Mouse (Mus musculus) CH12.LX (cell line): ENCODE measurements around the gene Sept12. TPM values are rescaled to one million over a fixed set of nuclear protein-coding genes. Genes with fewer than 3 reads are reported as not detected.

Experiments
- DNase-seq: peaks from one replicate; pipeline ENCODE4 v3.0.0-alpha.2; 2013; ENCODE audit errors: extremely low read depth
- H3K27ac ChIP-seq: 2 replicates; pipeline ENCODE4 v1.5.1; 2012; ENCODE audit warnings: low read depth, mild to moderate bottlenecking, control low read depth, moderate library complexity; ENCODE audit not compliant: insufficient read depth
- H3K27me3 ChIP-seq: replicated peaks from 2 replicates; pipeline ENCODE3; 2012; ENCODE audit warnings: inconsistent platforms
- H3K36me3 ChIP-seq, 2 experiments: replicated peaks in 1 of 2; 2 replicates each; pipeline versions ENCODE3 to v1.6.1; 2012; ENCODE audit warnings: inconsistent platforms in 1 of 2, low read length in 1 of 2, mild to moderate bottlenecking in 1 of 2, mixed read lengths in 1 of 2, moderate library complexity in 1 of 2; ENCODE audit not compliant: control insufficient read depth in 1 of 2, insufficient read depth in 1 of 2
- H3K4me1 ChIP-seq, 2 experiments: 2 replicates each; pipeline ENCODE4 v1.6.1; 2012; ENCODE audit warnings: inconsistent platforms in 1 of 2, moderate library complexity in 1 of 2; ENCODE audit not compliant: insufficient read depth in 2 of 2, control insufficient read depth in 1 of 2
- H3K4me2 ChIP-seq: 2 replicates; pipeline ENCODE4 v1.6.1; 2012; ENCODE audit warnings: low read depth, mild to moderate bottlenecking, control low read depth; ENCODE audit not compliant: poor library complexity, insufficient read depth, severe bottlenecking
- H3K4me3 ChIP-seq, 3 experiments: fragments of 150-350 bp in 1 of 3; sonication (generic) in 1 of 3; replicated peaks in 1 of 3; 2 replicates each; pipeline versions ENCODE3 to v1.5.1; 2011 to 2012; ENCODE audit warnings: low read depth in 2 of 3, low read length in 2 of 3, mild to moderate bottlenecking in 2 of 3, moderate library complexity in 2 of 3, control low read depth in 1 of 3, improper control_type of control experiment in 1 of 3, inconsistent platforms in 1 of 3, mixed read lengths in 1 of 3; ENCODE audit not compliant: poor library complexity in 1 of 3
- H3K79me2 ChIP-seq: replicated peaks from 2 replicates; pipeline ENCODE4 v1.6.1; 2012; ENCODE audit warnings: mild to moderate bottlenecking, moderate library complexity; ENCODE audit not compliant: control insufficient read depth, poor library complexity, insufficient read depth, severe bottlenecking; ENCODE audit errors: extremely low read depth
- H3K9ac ChIP-seq: 2 replicates; pipeline ENCODE4 v1.6.1; 2012; ENCODE audit warnings: low read depth, mild to moderate bottlenecking, control low read depth, moderate library complexity; ENCODE audit not compliant: insufficient read depth
- H3K9me3 ChIP-seq: replicated peaks from 2 replicates; pipeline ENCODE3; 2012; ENCODE audit warnings: low read length, inconsistent platforms, mixed read lengths
- BHLHE40 ChIP-seq: IDR thresholded peaks from 2 replicates; pipeline ENCODE4 v1.6.1; 2011; ENCODE audit warnings: mild to moderate bottlenecking, low read depth, low read length, improper control_type of control experiment
- CHD1 ChIP-seq: IDR thresholded peaks from 2 replicates; pipeline ENCODE4 v1.6.1; 2012; ENCODE audit warnings: low read depth, low read length, improper control_type of control experiment, inconsistent platforms
- E2F4 ChIP-seq: IDR thresholded peaks from 2 replicates; pipeline ENCODE4 v1.6.1; 2011; ENCODE audit warnings: low read depth, low read length, improper control_type of control experiment; ENCODE audit not compliant: insufficient replicate concordance
- GABPA ChIP-seq: IDR thresholded peaks from 2 replicates; pipeline ENCODE4 v1.6.1; 2012; ENCODE audit warnings: low read depth, low read length, improper control_type of control experiment, inconsistent platforms; ENCODE audit not compliant: insufficient replicate concordance
- HCFC1 ChIP-seq: IDR thresholded peaks from 2 replicates; pipeline ENCODE4 v1.6.1; 2012; ENCODE audit warnings: low read depth, mild to moderate bottlenecking, inconsistent platforms, low read length, improper control_type of control experiment
- IRF4 ChIP-seq: IDR thresholded peaks from 2 replicates; pipeline ENCODE4 v1.6.1; 2014; ENCODE audit warnings: low read depth, mild to moderate bottlenecking, inconsistent platforms, low read length, improper control_type of control experiment
- KAT2A ChIP-seq: IDR thresholded peaks from 2 replicates; pipeline ENCODE4 v1.6.1; 2012; ENCODE audit warnings: low read length, improper control_type of control experiment, inconsistent platforms; ENCODE audit not compliant: insufficient replicate concordance
- MAX ChIP-seq: IDR thresholded peaks from 2 replicates; pipeline ENCODE4 v1.6.1; 2011; ENCODE audit warnings: low read length, improper control_type of control experiment
- MXI1 ChIP-seq: IDR thresholded peaks from 2 replicates; pipeline ENCODE4 v1.6.1; 2011; ENCODE audit warnings: mild to moderate bottlenecking, low read depth, low read length, improper control_type of control experiment
- NRF1 ChIP-seq: IDR thresholded peaks from 2 replicates; pipeline ENCODE4 v1.6.1; 2014; ENCODE audit warnings: low read depth, mild to moderate bottlenecking, inconsistent platforms, low read length, improper control_type of control experiment, moderate library complexity
- POLR2A ChIP-seq: IDR thresholded peaks from 2 replicates; pipeline ENCODE4 v1.6.1; 2011; ENCODE audit warnings: low read depth, mild to moderate bottlenecking, improper control_type of control experiment, low read length
- RAD21 ChIP-seq: IDR thresholded peaks from 2 replicates; pipeline ENCODE4 v1.6.1; 2011; ENCODE audit warnings: low read depth, mild to moderate bottlenecking, low read length, improper control_type of control experiment, moderate library complexity
- RCOR1 ChIP-seq: conservative IDR thresholded peaks from 2 replicates; pipeline ENCODE4 v1.6.1; 2012; ENCODE audit warnings: low read depth, mild to moderate bottlenecking, inconsistent platforms, low read length, improper control_type of control experiment
- SIN3A ChIP-seq: IDR thresholded peaks from 2 replicates; pipeline ENCODE4 v1.6.1; 2012; ENCODE audit warnings: low read length, improper control_type of control experiment, inconsistent platforms
- UBTF ChIP-seq: IDR thresholded peaks from 2 replicates; pipeline ENCODE4 v1.6.1; 2012; ENCODE audit warnings: low read depth, mild to moderate bottlenecking, inconsistent platforms, low read length, improper control_type of control experiment, moderate library complexity
- USF1 ChIP-seq: IDR thresholded peaks from 2 replicates; pipeline ENCODE4 v1.6.1; 2014; ENCODE audit warnings: low read depth, mild to moderate bottlenecking, inconsistent platforms, low read length, improper control_type of control experiment
- ZC3H11A ChIP-seq: IDR thresholded peaks from 2 replicates; pipeline ENCODE4 v1.6.1; 2012; ENCODE audit warnings: low read depth, mild to moderate bottlenecking, inconsistent platforms, low read length, improper control_type of control experiment
- ZMIZ1 ChIP-seq: IDR thresholded peaks from 2 replicates; pipeline ENCODE4 v1.6.1; 2012; ENCODE audit warnings: low read depth, mild to moderate bottlenecking, inconsistent platforms, low read length, improper control_type of control experiment
- dilution Hi-C: fragments of 300-500 bp; cut with MboI; formaldehyde crosslinking; loops from 2 replicates; pipeline ENCODE4 v1.14.3; 2020; ENCODE audit warnings: low sequenced_read_pairs; ENCODE audit not compliant: extremely low pct_unique_long_range_greater_than_20kb, extremely low pct_ligation_motif_present
- in situ Hi-C: fragments of 300-500 bp; cut with MboI; formaldehyde crosslinking; loops from 3 replicates; pipeline ENCODE4 v1.14.3; 2019; ENCODE audit warnings: low sequenced_read_pairs, low pct_ligation_motif_present, low pct_unique_long_range_greater_than_20kb, mixed read lengths
- polyA plus RNA-seq: library from polyadenylated mRNA; unstranded; fragments of >175 nt; gene quantifications from 2 replicates; pipeline ENCODE4 v1.2.1, GENCODE M21; 2012; ENCODE audit warnings: low read depth; ENCODE audit not compliant: insufficient read length
- total RNA-seq, 2 experiments: library from RNA; depleted of rRNA; stranded (reverse); fragments of 300-350 nt in 1 of 2; fragments of >200 nt in 1 of 2; gene quantifications; 2 replicates each; pipeline ENCODE4 v1.2.3; 2012 to 2014

Gene Sept12
- total and polyA plus RNA-seq, 3 experiments = 0.13 TPM; not detected in 2

DNA sequence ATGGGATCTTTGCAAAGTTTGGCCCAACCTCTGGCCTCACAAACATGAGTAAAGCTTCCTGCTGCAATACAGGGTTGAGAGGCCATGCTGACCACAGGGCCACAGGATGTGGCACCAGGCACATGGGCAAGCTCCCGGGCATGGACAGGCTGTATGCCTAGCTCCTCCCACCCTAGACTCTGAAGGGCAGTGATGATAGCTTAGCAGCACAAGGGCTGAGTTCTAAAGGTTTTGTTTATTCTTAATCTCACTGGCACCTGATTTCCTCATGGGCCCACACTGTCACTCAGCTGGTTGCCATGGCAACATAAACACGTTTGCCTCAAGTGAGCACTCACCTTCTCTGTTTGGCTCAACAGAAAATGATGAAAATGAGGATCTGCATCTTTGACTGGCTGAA is 32.2 kb upstream of the Sept12 start:
- Histone ChIP-seq H3K4me1 (peaks cover 0 to 4% of the 10 kb centered on the region in 2 experiments; a peak in 2 of 4 replicates), H3K27ac (no peak overlapping the region), H3K9ac (no peak overlapping the region), H3K79me2 (no peaks in the 10 kb centered on the region; the same call in 1 of the 2 replicates), H3K4me3 (no peak overlapping the region), H3K9me3 (no peaks in the 10 kb centered on the region), H3K36me3 (peaks cover 89 to 99% of the 10 kb centered on the region in 2 experiments), H3K4me2 (no peak overlapping the region), H3K27me3 (no peaks in the 10 kb centered on the region)
- in situ Hi-C loops (no loop called here), dilution Hi-C loops (no loop called here)
- peak; percentile 47 for DNase-seq
- TF ChIP-seq MXI1 (0 out of 2 replicates have a peak, but pooled peaks have one; percentile 50), NRF1 (no peak), USF1 (no peak)

DNA sequence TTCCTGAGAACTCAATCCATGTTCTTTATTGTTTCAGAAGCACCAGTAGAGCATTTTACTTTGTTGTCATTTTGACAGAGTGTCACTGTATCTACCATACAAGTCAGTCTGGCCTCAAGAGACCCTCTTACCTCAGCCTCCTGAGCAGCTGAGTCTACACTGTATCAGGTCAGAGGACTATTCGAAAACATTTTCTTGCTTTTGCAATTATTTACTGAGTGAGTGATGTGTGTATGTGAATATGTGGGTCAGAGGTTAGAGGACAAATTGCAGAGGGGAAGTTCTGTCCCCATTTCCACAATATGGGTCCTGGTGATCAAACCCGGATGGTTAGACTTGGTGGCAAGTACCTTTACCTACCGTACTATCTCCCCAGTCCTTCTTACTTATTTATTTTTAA is 26.4 kb upstream of the Sept12 start:
- H3K4me2 ChIP-seq = no peak overlapping the region
- H3K9ac ChIP-seq = no peak overlapping the region
- in situ Hi-C loops (no loop called here), dilution Hi-C loops (no loop called here)
- H3K27ac ChIP-seq = no peak overlapping the region
- H3K4me1 ChIP-seq = no peaks in the 10 kb centered on the region
- peaks cover 85 to 98% of the 10 kb centered on the region in 2 experiments for H3K36me3 ChIP-seq
- no peak for DNase-seq
- H3K27me3 ChIP-seq = no peaks in the 10 kb centered on the region
- no peaks in the 10 kb centered on the region for H3K9me3 ChIP-seq
- H3K79me2 ChIP-seq = no peaks in the 10 kb centered on the region
- no peak overlapping the region for H3K4me3 ChIP-seq
- no peak for TF ChIP-seq CHD1
- no peak for TF ChIP-seq UBTF
- TF ChIP-seq IRF4 = no peak
- no peak for TF ChIP-seq MAX

DNA sequence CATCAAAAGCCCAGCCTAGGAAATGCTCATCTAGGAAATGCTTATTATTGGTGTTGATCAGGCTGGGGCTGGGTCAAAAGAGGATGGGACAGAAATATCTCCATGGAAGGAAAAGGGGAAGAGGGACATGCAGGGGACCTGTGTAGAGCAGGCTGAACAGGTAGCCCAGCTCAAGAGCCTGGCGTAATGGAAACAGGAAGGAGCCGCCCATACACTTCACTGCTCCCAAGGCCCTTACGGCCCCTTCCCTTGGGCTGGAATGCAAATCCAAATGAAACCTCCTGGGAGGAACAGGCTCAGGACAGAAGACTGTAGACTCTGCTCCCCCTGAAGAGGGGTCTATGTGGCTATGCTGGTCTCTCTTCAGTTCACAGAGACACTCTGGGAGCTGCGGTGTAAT is 16.9 kb upstream of the Sept12 start:
- Histone ChIP-seq H3K27ac (no peak overlapping the region), H3K4me1 (peaks cover 19 to 48% of the 10 kb centered on the region in 2 experiments), H3K27me3 (no peaks in the 10 kb centered on the region), H3K4me2 (no peak overlapping the region), H3K9me3 (no peaks in the 10 kb centered on the region), H3K9ac (no peak overlapping the region), H3K36me3 (peaks cover 49 to 68% of the 10 kb centered on the region in 2 experiments), H3K4me3 (no peak overlapping the region), H3K79me2 (no peaks in the 10 kb centered on the region)
- TF ChIP-seq BHLHE40 = no peak
- TF ChIP-seq GABPA = no peak
- TF ChIP-seq USF1 = no peak
- no peak for TF ChIP-seq KAT2A
- no peak for TF ChIP-seq HCFC1
- no peak for TF ChIP-seq RCOR1
- no peak for TF ChIP-seq E2F4
- no peak for TF ChIP-seq MXI1
- no peak for TF ChIP-seq ZMIZ1
- no peak for TF ChIP-seq ZC3H11A
- no peak for TF ChIP-seq POLR2A
- no peak for TF ChIP-seq RAD21
- TF ChIP-seq SIN3A = no peak
- in situ Hi-C loops = no loop called here
- dilution Hi-C loops = no loop called here
- peak; percentile 40 for DNase-seq
